Mouse (Mus musculus): ENCODE results near the gene Cgnl1.

DNA sequence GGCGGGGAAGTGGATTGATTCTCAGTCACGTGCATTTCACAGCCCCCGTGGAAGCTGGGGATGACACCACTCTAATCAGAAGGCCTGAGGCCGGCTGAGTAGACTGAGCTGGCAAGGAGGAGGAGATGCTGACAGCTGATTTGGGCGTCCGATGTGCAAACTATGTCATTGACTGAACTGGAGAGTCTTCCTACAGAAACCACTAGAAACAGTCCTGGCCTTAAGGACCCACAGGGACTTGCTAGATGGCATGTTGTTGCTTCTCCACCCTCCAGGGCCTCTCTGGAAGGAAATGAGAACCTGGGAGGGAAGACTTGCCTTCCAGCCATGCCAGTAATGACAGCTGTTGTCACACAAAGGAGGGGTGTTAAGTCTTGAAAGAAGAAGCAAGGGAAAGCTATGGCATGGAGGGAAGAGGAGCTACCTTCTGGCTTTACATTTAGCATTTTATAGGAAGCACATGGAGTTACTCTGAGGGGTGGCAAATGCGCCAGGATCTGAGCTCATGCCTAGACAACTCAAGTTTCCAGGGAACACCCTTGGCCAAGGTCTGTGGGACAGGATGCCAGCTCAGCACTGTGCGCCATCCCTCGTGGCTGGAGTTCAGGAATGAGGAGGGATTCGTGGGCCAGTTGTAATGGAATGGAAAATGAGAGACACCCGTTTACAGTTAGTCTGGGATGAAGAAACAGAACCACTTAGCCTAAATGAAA lies 92.1 kb downstream of the Cgnl1 start:
- TF ChIP-seq POLR2A (IDR thresholded peaks at IDR 0.05; ENCODE audit: control insufficient read depth, extremely low read depth, insufficient read depth, low read length, poor library complexity), result no peak
- no peak for TF ChIP-seq CTCF (IDR thresholded peaks at IDR 0.05; ENCODE audit: borderline replicate concordance, control insufficient read depth, extremely low read depth, insufficient read depth, low read length, poor library complexity)

Data from thymus, adult 2 months (tissue).